Mouse (Mus musculus) kidney, adult 2 months (tissue): ENCODE results near the gene Cd5.

Experiments used
- CTCF ChIP-seq: fragments of 200-500 bp; conservative IDR thresholded peaks from 2 replicates; pipeline ENCODE4 v1.5.1; 2011; ENCODE audit warnings: low read depth, mild to moderate bottlenecking, control low read depth, low read length, moderate library complexity, mixed read lengths; ENCODE audit not compliant: insufficient read depth, insufficient read length
- POLR2A ChIP-seq: fragments of 200-500 bp; IDR thresholded peaks from one replicate; pipeline ENCODE4 v1.6.1; 2011; ENCODE audit warnings: low read depth, low read length, control low read depth

- TF ChIP-seq CTCF (no peak), POLR2A (no peak)
Observed at GRCm38 (mm10) chr19:10712194-10712593, 26.6 kb downstream of the Cd5 start.
